Mouse (Mus musculus) hindbrain, embryonic 13.5 days (tissue): ENCODE measurements around the gene Coro2b. TPM values are rescaled to one million over a fixed set of nuclear protein-coding genes. Genes with fewer than 3 reads are reported as not detected.

Source experiments
- ATAC-seq: fragments of 200-750 bp; cut with Nextera tagmentation; 2 replicates; pipeline ENCODE4 v1.8.0; 2017; ENCODE audit warnings: moderate TSS enrichment; ENCODE audit not compliant: low FRiP score
- H3K27ac ChIP-seq: fragments of 300-500 bp; sonication (generic); 2 replicates; pipeline ENCODE4 v1.5.1; 2015; ENCODE audit warnings: inconsistent platforms, mild to moderate bottlenecking, moderate library complexity
- H3K27me3 ChIP-seq: fragments of 300-500 bp; sonication (generic); 2 replicates; pipeline ENCODE4 v1.6.1; 2015; ENCODE audit warnings: mild to moderate bottlenecking, inconsistent platforms
- H3K36me3 ChIP-seq: fragments of 300-500 bp; sonication (generic); 2 replicates; pipeline ENCODE4 v1.6.1; 2015; ENCODE audit warnings: mild to moderate bottlenecking, inconsistent platforms
- H3K4me1 ChIP-seq: fragments of 300-500 bp; sonication (generic); replicated peaks from 2 replicates; pipeline ENCODE4 v1.6.1; 2015; ENCODE audit warnings: inconsistent platforms
- H3K4me2 ChIP-seq: fragments of 300-500 bp; sonication (generic); 2 replicates; pipeline ENCODE4 v1.6.1; 2015; ENCODE audit warnings: inconsistent platforms, mild to moderate bottlenecking, moderate library complexity
- H3K4me3 ChIP-seq: fragments of 300-500 bp; sonication (generic); 2 replicates; pipeline ENCODE4 v1.5.1; 2015; ENCODE audit warnings: mild to moderate bottlenecking, inconsistent platforms
- H3K9ac ChIP-seq: fragments of 300-500 bp; sonication (generic); 2 replicates; pipeline ENCODE4 v1.6.1; 2015; ENCODE audit warnings: mild to moderate bottlenecking, inconsistent platforms
- H3K9me3 ChIP-seq: fragments of 300-500 bp; sonication (generic); 2 replicates; pipeline ENCODE4 v1.6.1; 2016; ENCODE audit warnings: inconsistent platforms
- WGBS: fragments of 180-500 bp; shearing (Covaris S2); methylation state at CpG from one replicate; pipeline ENCODE4 v1.1.7; 2015; 5-methylcytosine and 5-hydroxymethylcytosine counted together
- polyA plus RNA-seq: library from polyadenylated mRNA; unstranded; fragments of >200 nt; fragmentation: Nextera tagmentation; extraction: Ambion mirVana; gene quantifications from 2 replicates; pipeline ENCODE4 v1.2.1, GENCODE M21; 2015

Gene Coro2b
- polyA plus RNA-seq, 1 experiment from 2014 or later = 39.0 TPM

- H3K36me3 ChIP-seq = no peaks in the 10 kb centered on the region
- peaks cover 31% of the 10 kb centered on the region for H3K4me1 ChIP-seq
- H3K27me3 ChIP-seq = no peaks in the 10 kb centered on the region
- H3K27ac ChIP-seq = no peak overlapping the region
- WGBS = 35% methylated on average over 7 of the region's 7 CpGs
- no peak overlapping the region for H3K4me3 ChIP-seq
- H3K9ac ChIP-seq = no peak overlapping the region
- no peak for ATAC-seq
- H3K9me3 ChIP-seq = no peaks in the 10 kb centered on the region
- no peak overlapping the region for H3K4me2 ChIP-seq
Measured at GRCm38 (mm10) chr9:62553366-62553940, 16.6 kb upstream of the Coro2b start.

- ATAC-seq = no peak
- Histone ChIP-seq H3K4me2 (no peak overlapping the region), H3K27ac (no peak overlapping the region), H3K36me3 (no peaks in the 10 kb centered on the region), H3K4me1 (peaks cover 35% of the 10 kb centered on the region), H3K9ac (no peak overlapping the region), H3K9me3 (no peaks in the 10 kb centered on the region), H3K27me3 (no peaks in the 10 kb centered on the region), H3K4me3 (no peak overlapping the region)
- WGBS = 67% methylated on average over 3 of the region's 3 CpGs
Measured at GRCm38 (mm10) chr9:62551531-62551930, 14.7 kb upstream of the Coro2b start.

DNA sequence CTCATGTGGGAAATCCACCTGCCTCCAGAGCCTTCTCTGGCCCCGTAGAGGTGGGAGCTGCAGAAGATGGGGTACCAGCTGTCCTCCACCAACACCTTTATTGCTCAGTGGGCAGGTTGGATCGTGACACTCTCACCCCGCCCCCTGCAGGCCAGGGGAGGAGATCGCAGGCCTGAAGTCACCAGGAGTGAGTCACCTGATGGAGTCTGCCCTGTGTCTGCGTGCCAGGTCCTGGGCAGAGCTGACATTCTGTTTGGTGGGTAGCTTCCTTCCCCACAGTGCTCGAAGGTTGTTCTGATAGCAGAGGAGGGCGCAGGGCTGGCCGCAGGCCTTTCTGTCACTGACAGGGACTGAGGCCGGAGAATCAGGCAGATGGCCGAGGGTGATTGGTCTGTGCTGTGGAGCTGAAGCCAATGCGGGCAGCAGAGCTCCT, 13.8 kb upstream of the Coro2b start:
- Histone ChIP-seq H3K36me3 (no peaks in the 10 kb centered on the region), H3K9ac (no peak overlapping the region), H3K27me3 (no peaks in the 10 kb centered on the region), H3K9me3 (no peaks in the 10 kb centered on the region), H3K4me2 (no peak overlapping the region), H3K27ac (no peak overlapping the region), H3K4me3 (no peak overlapping the region), H3K4me1 (peaks cover 35% of the 10 kb centered on the region)
- WGBS = 40% methylated on average over 11 of the region's 11 CpGs
- no peak for ATAC-seq

DNA sequence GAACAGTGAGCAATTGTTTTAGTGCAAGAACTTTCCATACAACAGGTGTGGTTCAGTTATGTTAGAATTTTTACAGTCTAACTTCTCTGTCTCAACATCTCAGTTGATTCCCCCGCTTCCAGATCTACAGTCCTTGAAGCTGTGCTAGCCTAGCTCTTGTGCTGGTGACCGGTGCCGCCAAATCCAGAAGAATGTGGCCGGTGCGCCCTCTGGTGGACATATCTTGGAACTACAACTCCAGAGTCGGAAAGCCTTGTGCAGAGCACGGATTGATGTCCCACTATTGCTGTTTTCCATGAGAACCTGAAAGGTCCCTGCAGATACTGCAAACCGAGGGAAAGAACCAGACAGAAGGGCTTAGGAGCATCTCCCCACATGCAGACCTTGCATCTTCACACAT, 13.0 kb upstream of the Coro2b start:
- Histone ChIP-seq H3K4me3 (no peak overlapping the region), H3K4me2 (no peak overlapping the region), H3K4me1 (peaks cover 34% of the 10 kb centered on the region), H3K9me3 (no peaks in the 10 kb centered on the region), H3K27ac (no peak overlapping the region), H3K27me3 (no peaks in the 10 kb centered on the region), H3K36me3 (no peaks in the 10 kb centered on the region), H3K9ac (no peak overlapping the region)
- no peak; the same call in 1 of the 2 replicates for ATAC-seq
- 5% methylated on average over 8 of the region's 8 CpGs for WGBS

DNA sequence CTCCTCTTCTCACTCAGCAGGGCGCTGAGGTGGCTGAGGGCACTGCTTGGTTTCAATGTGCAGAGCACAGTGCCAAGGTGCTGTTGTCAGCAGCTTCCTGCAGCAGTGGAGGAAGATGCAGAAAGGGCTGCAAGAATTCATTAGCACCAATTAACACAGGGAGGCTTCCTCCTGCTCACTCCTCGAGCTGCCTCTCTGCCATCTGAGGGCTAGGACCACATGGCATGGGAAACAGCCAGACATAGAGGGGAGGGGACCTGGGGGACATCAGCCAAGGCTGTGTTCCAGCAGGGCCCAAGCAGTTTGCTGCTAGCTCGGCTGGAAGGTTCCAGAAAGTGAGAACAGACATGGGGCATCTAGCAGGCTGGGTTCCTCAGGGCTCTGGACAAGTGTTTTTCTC, 10.6 kb upstream of the Coro2b start:
- no peak overlapping the region for H3K9ac ChIP-seq
- no peak for ATAC-seq
- H3K4me2 ChIP-seq = no peak overlapping the region
- H3K36me3 ChIP-seq = no peaks in the 10 kb centered on the region
- 0 out of 2 replicates have a peak, but pooled peaks cover 5% of the 10 kb centered on the region for H3K27me3 ChIP-seq
- peaks cover 43% of the 10 kb centered on the region for H3K4me1 ChIP-seq
- no peaks in the 10 kb centered on the region for H3K9me3 ChIP-seq
- H3K4me3 ChIP-seq = no peak overlapping the region
- 54% methylated on average over 3 of the region's 3 CpGs for WGBS
- no peak overlapping the region for H3K27ac ChIP-seq

DNA sequence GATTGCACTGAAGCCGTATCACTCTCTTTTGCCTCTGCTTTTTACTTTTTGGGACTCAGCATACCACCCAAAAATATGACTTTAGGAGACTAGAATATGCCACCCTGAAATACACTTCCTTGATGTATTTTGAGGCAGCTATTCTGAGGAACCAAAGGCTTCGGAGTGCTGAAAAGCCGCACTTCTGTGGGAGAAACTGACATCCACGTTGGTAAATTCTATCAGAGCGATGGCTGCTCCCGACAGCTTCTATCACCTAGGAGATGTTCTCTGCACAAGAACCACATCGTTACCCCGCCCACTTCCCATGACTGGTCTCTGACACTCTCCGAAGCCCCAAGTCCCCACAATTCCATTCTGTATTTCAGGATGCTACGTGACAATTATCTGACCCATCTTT, 8.0 kb upstream of the Coro2b start:
- Histone ChIP-seq H3K4me3 (no peak overlapping the region), H3K27me3 (0 out of 2 replicates have a peak, but pooled peaks cover 5% of the 10 kb centered on the region), H3K9ac (no peak overlapping the region), H3K9me3 (no peaks in the 10 kb centered on the region), H3K36me3 (no peaks in the 10 kb centered on the region), H3K4me1 (peaks cover 60% of the 10 kb centered on the region), H3K4me2 (no peak overlapping the region), H3K27ac (0 out of 2 replicates have a peak overlapping the region, but pooled peaks have one; percentile 4)
- no peak for ATAC-seq
- 47% methylated on average over 10 of the region's 10 CpGs for WGBS

DNA sequence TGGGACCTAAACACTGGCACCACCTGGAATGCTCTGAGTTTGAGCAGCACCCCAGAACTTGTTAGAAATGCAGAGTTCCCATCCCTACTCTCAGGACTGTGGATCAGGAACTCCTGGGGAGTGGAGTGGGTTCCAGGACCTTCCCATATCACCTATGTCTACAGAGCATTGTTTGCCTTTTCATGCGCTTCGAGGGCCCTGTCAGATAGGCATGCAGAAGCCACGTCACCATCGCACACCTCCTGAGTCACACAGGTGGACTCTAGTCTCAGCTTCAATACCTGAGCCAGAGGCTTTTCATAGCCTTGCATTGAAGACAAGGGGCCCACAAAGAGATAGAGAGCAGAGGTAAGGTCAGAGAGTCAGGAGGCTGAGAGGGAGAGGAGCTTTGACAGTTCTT, 7.0 kb upstream of the Coro2b start:
- Histone ChIP-seq H3K4me3 (no peak overlapping the region), H3K36me3 (no peaks in the 10 kb centered on the region), H3K9ac (no peak overlapping the region), H3K4me1 (peaks cover 69% of the 10 kb centered on the region), H3K9me3 (no peaks in the 10 kb centered on the region), H3K27ac (no peak overlapping the region), H3K27me3 (0 out of 2 replicates have a peak, but pooled peaks cover 5% of the 10 kb centered on the region), H3K4me2 (no peak overlapping the region)
- 94% methylated on average over 4 of the region's 4 CpGs for WGBS
- no peak for ATAC-seq

GRCm38 (mm10) chr9:62541606-62542005, 4.8 kb upstream of the Coro2b start:
- WGBS = 56% methylated on average over 10 of the region's 10 CpGs

GRCm38 (mm10) chr9:62541182-62541581, 4.3 kb upstream of the Coro2b start:
- Histone ChIP-seq H3K4me1 (peaks cover 80% of the 10 kb centered on the region), H3K36me3 (no peaks in the 10 kb centered on the region), H3K9ac (peak overlapping the region; percentile 43; the same call in 1 of the 2 replicates), H3K27me3 (0 out of 2 replicates have a peak, but pooled peaks cover 5% of the 10 kb centered on the region), H3K4me3 (no peak overlapping the region), H3K27ac (peak overlapping the region; percentile 89), H3K4me2 (no peak overlapping the region), H3K9me3 (no peaks in the 10 kb centered on the region)
- WGBS = 27% methylated on average over 8 of the region's 8 CpGs
- ATAC-seq = no peak

More at GRCm38 (mm10) chr9:62541606-62542005, 4.8 kb upstream of the Coro2b start:
- Histone ChIP-seq H3K27ac (peak overlapping the region; percentile 89), H3K9me3 (no peaks in the 10 kb centered on the region), H3K4me3 (no peak overlapping the region), H3K9ac (peak overlapping the region; percentile 43; the same call in 1 of the 2 replicates), H3K36me3 (no peaks in the 10 kb centered on the region), H3K4me1 (peaks cover 80% of the 10 kb centered on the region), H3K27me3 (0 out of 2 replicates have a peak, but pooled peaks cover 5% of the 10 kb centered on the region), H3K4me2 (no peak overlapping the region)
- no peak for ATAC-seq

DNA sequence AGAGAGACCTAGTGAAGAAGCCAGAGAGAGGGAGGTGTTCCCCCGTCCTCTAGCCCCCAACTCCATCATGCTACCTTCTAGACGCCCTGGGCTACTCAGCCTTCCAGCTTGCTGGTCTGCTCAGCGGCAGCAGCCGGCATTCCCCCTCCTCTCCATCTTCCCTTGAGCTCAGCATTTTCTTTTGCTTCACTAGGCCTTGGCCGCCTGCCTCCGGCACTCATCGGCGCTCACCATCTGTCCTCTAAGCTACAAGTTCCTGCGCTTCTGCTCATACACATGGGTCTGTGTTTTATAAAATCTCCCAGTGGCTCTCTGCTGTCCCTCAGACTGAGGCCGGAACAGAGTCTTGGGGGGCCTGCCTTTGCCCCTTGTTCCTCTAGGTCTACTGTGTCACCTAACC, 3.9 kb upstream of the Coro2b start:
- Histone ChIP-seq H3K36me3 (no peaks in the 10 kb centered on the region), H3K4me1 (peaks cover 85% of the 10 kb centered on the region), H3K4me2 (no peak overlapping the region), H3K27me3 (0 out of 2 replicates have a peak, but pooled peaks cover 5% of the 10 kb centered on the region), H3K9me3 (no peaks in the 10 kb centered on the region), H3K9ac (no peak overlapping the region), H3K4me3 (no peak overlapping the region), H3K27ac (peak overlapping the region; percentile 89)
- WGBS = 17% methylated on average over 10 of the region's 10 CpGs
- no peak for ATAC-seq

DNA sequence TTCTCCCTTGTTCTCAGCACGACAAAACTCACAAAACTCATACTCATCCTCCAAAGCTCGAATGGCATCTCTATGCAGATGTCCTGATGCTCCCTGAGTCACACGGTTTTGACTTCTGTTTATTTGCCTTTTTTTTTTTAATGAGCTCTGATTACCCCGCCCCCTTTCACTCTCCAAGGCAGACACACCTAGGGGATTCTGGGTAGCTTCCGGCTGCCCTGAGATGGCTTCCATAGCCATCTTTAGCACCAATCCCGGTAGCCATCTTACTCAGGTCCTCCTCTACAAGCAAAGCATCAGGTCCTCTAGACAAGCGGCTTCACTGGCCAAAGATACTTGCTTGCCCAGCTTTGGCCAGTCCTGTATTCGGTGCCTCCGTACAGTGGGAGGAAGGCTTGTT, 3.3 kb upstream of the Coro2b start:
- Histone ChIP-seq H3K4me2 (no peak overlapping the region), H3K4me3 (no peak overlapping the region), H3K9ac (no peak overlapping the region), H3K4me1 (peaks cover 87% of the 10 kb centered on the region), H3K27ac (peak overlapping the region; percentile 89), H3K36me3 (no peaks in the 10 kb centered on the region), H3K27me3 (0 out of 2 replicates have a peak, but pooled peaks cover 5% of the 10 kb centered on the region), H3K9me3 (no peaks in the 10 kb centered on the region)
- ATAC-seq = no peak
- WGBS = 83% methylated on average over 9 of the region's 9 CpGs

DNA sequence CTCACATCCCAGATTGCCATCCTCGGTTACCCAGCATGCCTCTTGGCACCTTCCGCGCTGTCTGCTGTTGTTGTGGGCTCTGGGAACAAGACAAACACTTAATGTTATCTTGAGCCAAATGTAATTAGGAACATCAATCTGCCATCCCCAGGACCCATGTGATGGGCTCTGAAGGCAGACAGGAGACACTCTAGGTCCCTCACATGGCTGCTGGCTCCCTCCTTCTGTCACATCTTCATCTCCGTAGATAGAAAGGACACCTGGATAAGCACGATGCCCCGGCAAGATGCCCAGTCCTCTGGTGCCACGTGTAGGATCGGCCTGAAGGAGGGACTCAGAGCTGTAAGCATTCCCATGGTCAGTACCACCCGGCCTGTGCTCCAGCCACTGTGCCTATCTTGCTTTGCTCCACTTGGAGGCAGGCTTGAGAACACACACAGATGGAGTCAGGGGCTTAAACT, 2.4 kb upstream of the Coro2b start:
- H3K36me3 ChIP-seq = no peaks in the 10 kb centered on the region
- 0 out of 2 replicates have a peak, but pooled peaks cover 5% of the 10 kb centered on the region for H3K27me3 ChIP-seq
- H3K4me1 ChIP-seq = peaks cover 87% of the 10 kb centered on the region
- no peak overlapping the region for H3K9ac ChIP-seq
- H3K9me3 ChIP-seq = no peaks in the 10 kb centered on the region
- H3K27ac ChIP-seq = peak overlapping the region; percentile 89; the same call in 1 of the 2 replicates
- no peak overlapping the region for H3K4me3 ChIP-seq
- WGBS = 76% methylated on average over 9 of the region's 9 CpGs
- no peak for ATAC-seq
- no peak overlapping the region for H3K4me2 ChIP-seq

GRCm38 (mm10) chr9:62537941-62538340, 1.1 kb upstream of the Coro2b start:
- H3K4me1 ChIP-seq = peaks cover 87% of the 10 kb centered on the region
- H3K4me2 ChIP-seq = no peak overlapping the region
- H3K4me3 ChIP-seq = no peak overlapping the region
- no peak overlapping the region for H3K27ac ChIP-seq
- H3K9ac ChIP-seq = no peak overlapping the region
- no peaks in the 10 kb centered on the region for H3K9me3 ChIP-seq
- no peaks in the 10 kb centered on the region for H3K27me3 ChIP-seq
- ATAC-seq = no peak
- 85% methylated on average over 6 of the region's 6 CpGs for WGBS
- no peaks in the 10 kb centered on the region for H3K36me3 ChIP-seq
